ENCODE assay signal across 27 mouse cellular contexts in the genomic region with DNA sequence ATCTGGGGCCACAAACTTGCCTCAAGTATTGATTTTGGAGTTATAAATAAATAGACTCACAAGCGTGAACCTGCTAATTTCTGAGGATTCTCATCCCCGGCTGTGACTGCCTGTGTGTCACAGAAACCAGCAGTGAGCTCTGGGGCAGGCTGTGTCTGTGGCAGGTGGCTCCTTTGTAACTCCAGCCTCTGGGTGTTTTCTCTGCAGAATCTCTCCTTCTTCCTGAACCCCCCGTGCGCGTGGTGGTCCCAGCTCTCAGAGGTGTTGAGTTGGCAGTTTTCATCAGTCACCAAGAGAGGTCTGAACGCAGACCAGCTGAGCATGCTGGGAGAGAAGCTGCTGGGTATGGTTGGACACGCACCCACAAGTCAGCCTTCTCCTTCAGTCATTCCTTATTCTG. TPM values are rescaled to one million over a fixed set of nuclear protein-coding genes. Genes with fewer than 3 reads are reported as not detected.
DNase-seq lines count a peak whose midpoint lies in the region; ATAC-seq and TF ChIP-seq lines count a peak whose summit lies in the region.
"Had no signal": no experiment of that assay in that cellular context is flagged by ENCODE, and none has a peak within 500 bp of the region (broad histone marks: within the 10 kb centered on the region; RNA-seq: fewer than 3 reads in every experiment).

No protein-coding gene starts in this region.

- intact Hi-C loops in heart, postnatal 25 days (cut with DNase I), result no loop called here

- H3K36me3 ChIP-seq in heart, embryonic 15.5 days, result 0 out of 2 replicates have a peak, but pooled peaks cover 6% of the 10 kb centered on the region
- H3K36me3 ChIP-seq in thymus, adult 2 months (ENCODE audit: control insufficient read depth, insufficient read depth, low read length), result peaks cover 48% of the 10 kb centered on the region

- no peaks in the 10 kb centered on the region for H3K27me3 ChIP-seq in heart, embryonic 15.5 days
- H3K27me3 ChIP-seq in thymus, adult 2 months (ENCODE audit: control insufficient read depth, insufficient read depth, low read length), result no peaks in the 10 kb centered on the region
- H3K27me3 ChIP-seq: embryonic facial prominence, embryonic 15.5 days; forebrain, embryonic 13.5 days; limb, embryonic 15.5 days; liver, embryonic 13.5 days; megakaryocyte, embryonic 14.5 days; midbrain, embryonic 13.5 days had no signal

- peak overlapping the region; percentile 80; the same call in 1 of the 2 replicates for H3K27ac ChIP-seq in heart, embryonic 15.5 days
- peak overlapping the region; percentile 73 for H3K27ac ChIP-seq in thymus, adult 2 months (ENCODE audit: control insufficient read depth, insufficient read depth, low read length)
- H3K27ac ChIP-seq: embryonic facial prominence, embryonic 10.5 days; embryonic facial prominence, embryonic 15.5 days; forebrain, embryonic 13.5 days; hindbrain, embryonic 14.5 days; limb, embryonic 10.5 days; limb, embryonic 15.5 days; liver, embryonic 13.5 days; midbrain, embryonic 13.5 days; stomach, postnatal 0 days had no signal

- no peak overlapping the region for H3K4me2 ChIP-seq in heart, embryonic 15.5 days
- H3K4me2 ChIP-seq: embryonic facial prominence, embryonic 15.5 days; forebrain, embryonic 13.5 days; hindbrain, embryonic 14.5 days; limb, embryonic 15.5 days; liver, embryonic 13.5 days; midbrain, embryonic 13.5 days had no signal

- H3K4me3 ChIP-seq in heart, embryonic 15.5 days, result no peak overlapping the region
- H3K4me3 ChIP-seq in thymus, adult 2 months (ENCODE audit: control insufficient read depth, insufficient read depth, low read length), result no peak overlapping the region
- H3K4me3 ChIP-seq: embryonic facial prominence, embryonic 10.5 days; embryonic facial prominence, embryonic 15.5 days; forebrain, embryonic 13.5 days; limb, embryonic 10.5 days; limb, embryonic 15.5 days; liver, embryonic 13.5 days; megakaryocyte, embryonic 14.5 days; midbrain, embryonic 13.5 days had no signal

- TF ChIP-seq CTCF in thymus, adult 2 months (IDR thresholded peaks at IDR 0.05; ENCODE audit: borderline replicate concordance, control insufficient read depth, extremely low read depth, insufficient read depth, low read length, poor library complexity), result no peak

- no peak for ATAC-seq in heart, embryonic 15.5 days (replicated peaks; ENCODE audit: insufficient number of reproducible peaks, insufficient read depth, low FRiP score, low read depth)
- ATAC-seq: forebrain, embryonic 13.5 days; intestine, postnatal 0 days; lung, postnatal 0 days; midbrain, embryonic 13.5 days had no signal

- no peak for TF ChIP-seq POLR2A in thymus, adult 2 months (IDR thresholded peaks at IDR 0.05; ENCODE audit: control insufficient read depth, extremely low read depth, insufficient read depth, low read length, poor library complexity)

- H3K9ac ChIP-seq in heart, embryonic 15.5 days, result no peak overlapping the region
- H3K9ac ChIP-seq: embryonic facial prominence, embryonic 15.5 days; forebrain, embryonic 13.5 days; hindbrain, embryonic 14.5 days; limb, embryonic 15.5 days; liver, embryonic 13.5 days; midbrain, embryonic 13.5 days had no signal

- WGBS in heart, embryonic 15.5 days, result 60% methylated on average over 7 of the region's 7 CpGs
- WGBS in thymus, adult 2 months, result 19% methylated on average over 7 of the region's 7 CpGs

- H3K4me1 ChIP-seq in heart, embryonic 15.5 days (replicated peaks), result peaks cover 36% of the 10 kb centered on the region
- H3K4me1 ChIP-seq in thymus, adult 2 months (replicated peaks; ENCODE audit: control insufficient read depth, insufficient read depth, low read length), result peaks cover 28% of the 10 kb centered on the region
- H3K4me1 ChIP-seq: forebrain, embryonic 13.5 days had no signal

- no peak for DNase-seq in heart, postnatal 25 days (ENCODE audit: low spot score)
- peak; percentile 29 to 52 for DNase-seq in thymus, adult 18-20 months
- DNase-seq in thymus, adult 2 months, result peak; percentile 45
- DNase-seq in thymus, postnatal 36 days, result peak; percentile 51 to 64
- no peak for DNase-seq in spleen, postnatal 4 days (ENCODE audit: low spot score in 2 of 2)
- DNase-seq: adrenal gland, postnatal 25 days; B cell, adult 2 months; cerebellum, adult 11-12 months; cerebellum, postnatal 25 days; gastrocnemius, postnatal 25 days; heart, adult 18-20 months; liver, embryonic 13.5 days; lung, adult 18-20 months; lung, postnatal 4 days; right cerebral cortex, postnatal 25 days had no signal

- H3K9me3 ChIP-seq in heart, embryonic 15.5 days (replicated peaks), result no peaks in the 10 kb centered on the region
- H3K9me3 ChIP-seq: embryonic facial prominence, embryonic 10.5 days; embryonic facial prominence, embryonic 15.5 days; forebrain, embryonic 13.5 days; limb, embryonic 10.5 days; limb, embryonic 15.5 days; liver, embryonic 13.5 days; megakaryocyte, embryonic 14.5 days; midbrain, embryonic 13.5 days had no signal

RNA-seq across cellular contexts. Expression of gene Stat1, which starts 29.5 kb away (rescaled TPM):
- polyA plus RNA-seq in heart, embryonic 15.5 days (2015; fragmentation: Nextera tagmentation; extraction: Ambion mirVana), result 23.6 and 44.5 TPM in 2 replicates
- 10 to 100 TPM; 24.7 to 26.8 TPM for total RNA-seq in heart, postnatal 25 days (2021)
- 235 and 255 TPM in 2 replicates for polyA plus RNA-seq in thymus, adult 2 months (2012; rRNA removed)

Comparison
In these comparisons a context has a peak if more than half of its experiments do, and no peak if none do; other contexts are left out.
1. DNase-seq: peak in thymus, adult 18-20 months (2 of 2), thymus, adult 2 months (single experiment) and thymus, postnatal 36 days (2 of 2); none in heart, postnatal 25 days (single experiment) and spleen, postnatal 4 days (0 of 2).